Mouse (Mus musculus) kidney, adult 18-20 months (tissue): ENCODE data around the gene Rictor.
"Not testable (repeated sequence)": the region's sequence is repeated elsewhere in the genome, so short reads cannot be mapped to it uniquely, and the experiment has no call there.

ENCODE experiments used
- DNase-seq: peaks from one replicate; pipeline ENCODE4 v3.0.0; 2021

Rictor gene

DNA sequence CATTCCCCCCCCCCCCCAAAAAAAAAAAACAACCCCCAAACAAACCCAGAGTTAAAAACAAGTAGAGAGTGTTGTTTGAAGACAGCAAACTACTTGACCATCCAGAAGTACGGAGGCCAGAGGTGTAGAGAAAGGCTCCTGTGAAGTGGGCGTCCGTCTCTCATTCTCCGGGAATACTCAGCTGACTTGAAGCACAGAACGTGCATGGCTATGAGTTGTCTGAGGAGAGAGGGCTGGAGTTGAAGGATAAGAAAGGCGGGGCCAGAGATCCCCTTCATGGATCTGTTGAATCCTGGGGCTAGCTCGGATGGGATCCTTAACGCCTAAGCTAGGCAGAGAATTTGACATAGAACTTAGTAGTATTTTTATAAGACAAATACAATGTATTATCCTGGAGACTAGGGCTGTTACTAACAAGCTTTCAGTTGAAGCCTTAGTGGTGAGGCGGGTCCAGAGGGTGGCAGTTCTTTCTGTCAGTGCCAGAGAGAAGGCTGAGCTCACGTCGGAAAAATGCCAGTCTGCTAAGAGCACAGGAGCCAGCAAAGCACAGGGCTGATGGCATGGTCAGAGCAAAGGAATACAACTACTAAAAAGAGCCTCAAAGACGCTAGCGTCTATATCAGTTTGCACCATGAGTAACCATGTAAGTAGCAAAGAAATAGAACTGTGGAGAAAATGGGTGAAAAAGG is 34.3 kb downstream of the Rictor start:
- DNase-seq = no peak

DNA sequence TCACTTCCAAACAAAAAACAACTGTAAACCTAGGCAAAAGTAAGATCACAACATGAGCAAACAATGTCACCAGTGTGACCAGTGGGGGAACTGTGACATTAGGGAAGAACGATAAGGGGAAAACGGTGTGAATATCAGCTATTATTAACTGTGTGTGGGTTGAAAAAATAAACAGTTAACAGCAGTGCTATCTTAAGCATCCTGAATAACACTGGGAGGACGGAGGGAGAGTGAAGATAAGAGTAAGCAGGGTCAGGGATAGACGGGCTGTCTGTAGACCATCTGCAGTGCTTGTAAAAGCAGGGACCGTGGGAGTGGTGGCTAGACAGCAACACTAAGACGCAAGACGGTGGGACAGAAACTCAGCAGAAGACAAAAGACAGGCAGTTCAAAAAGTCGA is 35.5 kb downstream of the Rictor start:
- no peak for DNase-seq

GRCm38 (mm10) chr15:6746301-6746983 is 38.3 kb downstream of the Rictor start:
- DNase-seq = not testable (repeated sequence)

- no peak for DNase-seq
Observed at GRCm38 (mm10) chr15:6747001-6747400, 38.8 kb downstream of the Rictor start.

DNA sequence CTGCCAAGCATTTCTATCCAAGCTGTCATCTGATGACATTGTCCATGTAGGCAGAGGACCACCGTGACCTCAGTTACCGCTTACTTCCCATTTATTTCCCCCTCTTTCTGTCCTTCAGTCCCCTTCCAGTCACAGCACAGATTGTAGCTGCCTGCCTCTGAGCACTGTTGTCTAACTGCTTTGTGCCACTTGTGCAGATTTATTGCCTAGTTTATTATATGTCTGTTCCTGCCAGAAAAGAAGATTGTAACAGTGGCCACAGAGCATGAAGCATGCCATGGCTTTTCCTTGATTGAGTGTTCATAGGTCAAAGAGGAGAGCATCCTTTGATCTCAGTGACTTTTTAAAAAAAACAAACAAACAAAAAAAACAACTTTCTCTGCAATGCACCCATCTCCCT is 46.2 kb downstream of the Rictor start:
- DNase-seq = no peak

DNA sequence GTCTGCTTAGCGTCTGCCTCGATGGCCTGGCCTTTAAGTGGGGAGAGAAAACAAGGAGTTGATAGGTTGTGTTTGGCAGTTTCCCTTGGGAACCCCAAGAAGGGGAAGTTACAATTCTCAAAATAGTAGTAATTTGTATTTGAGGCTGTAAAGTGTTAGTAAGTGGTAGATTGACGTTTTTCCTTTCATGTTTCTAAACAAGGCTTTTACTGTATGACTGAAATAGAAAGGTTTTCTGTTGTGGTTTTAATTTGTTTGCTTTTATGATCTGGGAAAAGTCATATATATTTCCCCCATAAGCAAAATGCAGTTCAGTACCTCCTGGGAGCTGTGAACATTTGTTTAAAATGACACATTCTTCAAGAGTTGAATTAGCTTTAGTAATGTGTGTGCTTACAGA is 64.1 kb downstream of the Rictor start:
- no peak for DNase-seq

- no peak for DNase-seq
Observed at GRCm38 (mm10) chr15:6786212-6786611, 78.0 kb downstream of the Rictor start.

DNA sequence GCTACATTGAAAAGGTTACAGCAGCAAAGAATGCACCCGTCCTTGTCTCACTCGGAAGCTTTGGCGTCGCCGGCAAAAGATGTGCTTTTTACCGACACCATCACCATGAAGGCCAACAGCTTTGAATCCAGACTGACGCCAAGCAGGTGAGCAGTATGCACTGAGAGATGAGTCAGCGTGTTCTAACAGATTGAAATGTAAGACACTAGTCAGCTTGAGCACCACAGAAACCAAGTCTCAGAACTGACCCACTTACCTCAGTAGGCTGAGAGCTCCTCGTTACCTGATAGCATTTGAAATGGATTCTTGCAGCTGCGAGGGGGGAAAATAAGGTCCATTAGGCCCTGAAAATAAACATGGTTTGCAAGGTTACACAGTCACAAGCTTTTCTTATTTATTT is 79.1 kb downstream of the Rictor start:
- DNase-seq = no peak

- no peak for DNase-seq
Observed at GRCm38 (mm10) chr15:6790011-6790410, 81.8 kb downstream of the Rictor start.

DNA sequence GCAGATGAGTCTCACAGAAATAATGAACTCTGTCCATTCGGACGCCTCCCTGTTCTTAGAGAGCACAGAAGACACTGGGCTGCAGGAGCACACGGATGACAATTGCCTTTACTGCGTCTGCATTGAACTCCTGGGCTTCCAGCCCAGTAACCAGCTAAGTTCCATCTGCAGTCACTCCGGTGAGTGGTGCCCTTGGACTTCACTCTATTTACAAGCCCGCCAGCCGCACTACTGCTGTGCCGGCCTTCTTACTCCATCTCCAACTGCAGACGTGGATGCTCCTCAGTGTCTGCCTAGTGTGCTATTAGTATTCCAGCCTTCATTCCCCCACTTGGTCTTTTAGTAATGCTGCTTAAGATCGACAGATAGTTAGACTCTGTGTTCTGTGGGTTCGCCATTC is 83.5 kb downstream of the Rictor start:
- no peak for DNase-seq

GRCm38 (mm10) chr15:6792846-6793245 is 84.7 kb downstream of the Rictor start:
- no peak for DNase-seq

DNA sequence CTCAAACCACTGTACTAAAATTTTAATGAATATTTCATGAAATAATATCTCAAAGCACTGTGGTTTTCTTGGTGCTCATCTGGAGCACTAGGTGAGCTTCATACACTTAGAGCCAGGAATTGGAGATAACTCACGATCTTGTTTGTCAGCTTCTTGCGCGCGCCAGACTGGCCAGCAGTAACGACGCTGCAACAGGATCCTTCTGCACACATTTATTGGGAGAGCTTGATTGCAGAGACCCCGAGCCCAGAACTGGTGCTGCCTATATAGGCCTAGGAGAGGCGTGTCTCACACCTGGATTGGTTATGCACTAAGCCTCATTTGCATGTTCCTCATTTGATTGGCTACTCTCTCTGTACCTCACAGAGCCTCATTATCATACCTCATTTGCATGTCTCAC is 93.0 kb downstream of the Rictor start:
- DNase-seq = not testable (repeated sequence)

GRCm38 (mm10) chr15:6815807-6816206 is 107.6 kb downstream of the Rictor start:
- no peak for DNase-seq

- peak; percentile 6 for DNase-seq
Observed at GRCm38 (mm10) chr15:6840199-6840598, 132.0 kb downstream of the Rictor start.

DNA sequence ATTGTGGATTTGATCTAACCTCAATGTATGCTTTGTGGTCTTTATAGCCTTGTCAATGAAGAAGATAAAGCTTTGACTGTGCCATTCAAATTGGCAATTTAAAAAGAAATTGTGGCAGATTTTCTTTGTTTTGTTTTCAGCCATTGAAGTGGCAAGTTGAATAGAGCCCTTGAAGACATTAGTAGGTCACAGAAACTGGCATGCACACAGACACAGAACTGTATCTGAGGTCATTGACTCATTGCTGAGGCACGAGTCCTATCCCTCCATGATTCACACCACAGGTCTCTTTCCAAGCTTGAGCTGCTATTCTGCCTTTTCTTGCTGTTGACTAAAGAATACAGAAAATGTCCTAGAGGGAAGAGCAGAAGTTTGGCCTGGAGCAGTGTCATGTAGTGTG is 141.7 kb downstream of the Rictor start:
- no peak for DNase-seq
